Mouse (Mus musculus): ENCODE data around the gene Olfr1277.

Gene Olfr1277

GRCm38 (mm10) chr2:111274006-111274405 lies at the start of gene Olfr1277:
Gene Olfr1277, minus strand, starts transcription at chr2:111274106.
- no peak for DNase-seq (ENCODE audit: low read depth)

DNA sequence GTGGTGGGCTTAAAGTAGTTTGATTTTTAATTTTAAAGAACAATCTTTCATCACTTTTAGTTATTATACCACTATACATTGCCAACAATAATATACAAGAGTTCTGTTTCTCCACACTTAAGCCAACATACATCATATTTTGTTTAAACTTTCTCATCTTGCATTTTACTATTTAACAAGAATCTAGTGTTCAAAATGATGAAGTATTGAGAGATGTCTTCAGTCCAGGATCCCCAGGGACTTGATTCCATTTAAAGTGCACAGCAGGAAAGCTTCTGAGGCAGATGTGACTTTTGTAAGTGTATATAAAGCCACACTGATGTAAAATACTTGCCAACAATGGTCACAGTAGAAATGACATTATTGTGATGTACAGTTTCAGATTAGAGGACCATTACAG lies 39.8 kb upstream of the Olfr1277 start, which contains the start of gene Olfr1280:
Gene Olfr1280, plus strand, starts transcription at position 301 of the 400 bp plus-strand sequence.
- no peak for DNase-seq (ENCODE audit: low read depth)

DNA sequence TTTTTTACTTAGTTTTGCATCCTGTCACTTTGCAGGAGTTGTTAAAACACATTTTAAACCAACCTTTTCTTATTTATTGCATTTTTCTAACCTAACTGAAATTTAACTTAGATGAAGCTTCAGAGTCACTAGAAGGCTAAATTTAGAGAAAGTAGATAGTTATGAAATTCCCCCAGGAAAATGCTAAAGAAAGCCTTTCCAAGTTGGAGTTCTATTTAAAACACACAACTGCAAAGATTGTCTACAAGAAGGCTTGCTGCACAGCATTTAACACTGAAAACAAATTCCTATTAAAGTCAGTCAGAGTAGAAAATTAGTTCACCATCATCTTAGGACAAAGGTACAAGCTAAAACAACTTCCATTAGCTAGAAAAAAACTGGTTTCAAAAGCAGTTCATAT lies 26.5 kb upstream of the Olfr1277 start, which contains the start of gene Olfr1279:
Gene Olfr1279, plus strand, starts transcription at position 262 of the 400 bp plus-strand sequence.
- DNase-seq (ENCODE audit: low read depth) = no peak

DNA sequence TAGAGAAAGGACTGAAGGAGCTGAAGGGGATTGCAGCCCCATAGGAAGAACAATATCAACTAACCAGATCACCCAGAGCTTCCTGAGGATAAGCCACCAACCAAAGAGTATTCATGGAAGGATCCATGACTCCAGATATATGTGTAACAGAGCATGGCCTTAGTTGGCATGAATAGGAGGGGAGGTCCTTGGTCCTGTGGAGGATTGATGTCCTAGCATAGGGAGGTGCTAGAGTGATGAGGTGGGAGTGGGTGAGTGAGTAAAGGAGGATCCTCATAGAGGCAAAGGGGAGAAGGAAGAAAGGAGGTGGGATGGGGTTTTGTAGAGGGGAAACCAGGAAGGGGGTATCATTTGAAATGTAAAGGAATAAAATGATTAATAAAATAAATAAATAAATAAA lies 24.6 kb upstream of the Olfr1277 start:
- DNase-seq (ENCODE audit: low read depth) = no peak

- DNase-seq (ENCODE audit: low read depth) = no peak
These were observed 15.9 kb upstream of the Olfr1277 start, which contains the start of gene Olfr1278 for GRCm38 (mm10) chr2:111289836-111290235. Gene Olfr1278, plus strand, starts transcription at chr2:111290136.

DNA sequence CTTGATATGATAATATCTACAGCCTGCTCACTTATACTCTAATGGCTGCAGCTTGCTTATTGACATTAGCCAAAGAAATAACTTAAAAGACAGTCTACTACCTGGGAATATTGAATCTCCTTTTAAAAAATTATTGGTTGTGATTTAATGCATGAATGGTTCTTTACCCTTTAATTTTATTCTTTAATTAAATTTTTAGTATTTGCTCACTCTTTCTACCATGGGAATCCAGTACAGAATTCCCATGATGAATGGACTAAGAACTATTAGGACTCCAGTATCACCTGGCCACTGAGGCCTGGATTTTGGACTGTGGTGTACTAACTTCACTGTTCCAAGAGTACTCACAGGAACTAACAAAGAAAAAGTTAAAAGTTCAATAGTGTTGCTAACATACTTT lies 19.7 kb downstream of the Olfr1277 start, which contains the start of gene Olfr1276:
Gene Olfr1276, plus strand, starts transcription at position 301 of the 400 bp plus-strand sequence.
- DNase-seq (ENCODE audit: low read depth) = no peak

DNA sequence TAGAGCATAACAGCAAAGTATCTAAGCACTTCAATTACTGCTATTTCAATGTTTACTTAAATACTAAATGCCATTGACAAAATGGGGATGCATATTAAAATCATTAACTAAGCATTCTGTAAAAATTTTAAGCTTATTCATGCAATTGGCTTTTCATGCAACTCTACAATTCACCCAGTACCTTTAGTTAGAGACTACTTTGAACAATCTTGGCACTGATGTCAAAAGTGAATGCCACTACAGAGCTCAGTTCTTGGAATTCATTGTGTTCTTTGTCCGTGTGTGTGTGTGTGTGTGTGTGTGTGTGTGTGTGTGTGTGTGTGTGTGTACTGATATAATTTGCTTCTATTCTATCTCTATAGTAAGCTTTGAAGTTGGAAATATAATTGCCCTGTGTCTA lies 38.7 kb downstream of the Olfr1277 start, which contains the start of gene Olfr1275:
Gene Olfr1275, minus strand, starts transcription at position 101 of the 400 bp plus-strand sequence.
- DNase-seq (ENCODE audit: low read depth) = no peak

GRCm38 (mm10) chr2:111229502-111229901 lies 44.4 kb downstream of the Olfr1277 start, which contains the start of gene 4930430A15Rik:
Gene 4930430A15Rik, minus strand, starts transcription at chr2:111229602.
- no peak for DNase-seq (ENCODE audit: low read depth)

All from c-Kit-positive CD71-negative TER-119-negative erythroid progenitor cells, embryonic 14.5 days (primary cell).